Mouse (Mus musculus) cerebellum, adult 2 months (tissue): ENCODE measurements around the gene 4933415A04Rik. TPM values are rescaled to one million over a fixed set of nuclear protein-coding genes. Genes with fewer than 3 reads are reported as not detected.
A peak's percentile ranks its signal among the peaks of the same experiment; 100 is the strongest.

Source experiments
- DNase-seq, 2 experiments: peaks; one replicate each; pipeline ENCODE4 v3.0.0; 2021
- H3K27ac ChIP-seq: fragments of 200-500 bp; 2 replicates; pipeline ENCODE4 v1.5.1; 2012; ENCODE audit warnings: low read length, control low read depth, inconsistent platforms; ENCODE audit not compliant: insufficient read depth
- H3K27me3 ChIP-seq: fragments of 200-500 bp; 2 replicates; pipeline ENCODE4 v1.6.1; 2012; ENCODE audit warnings: inconsistent platforms, mild to moderate bottlenecking, low read length, moderate library complexity; ENCODE audit not compliant: control insufficient read depth, insufficient read depth
- H3K4me1 ChIP-seq: fragments of 200-500 bp; 2 replicates; pipeline ENCODE4 v1.6.1; 2011; ENCODE audit warnings: low read length; ENCODE audit not compliant: control insufficient read depth, insufficient read depth
- H3K4me3 ChIP-seq: fragments of 200-500 bp; replicated peaks from 2 replicates; pipeline ENCODE3; 2011; ENCODE audit warnings: mild to moderate bottlenecking, low read depth, low read length, control low read depth; ENCODE audit not compliant: insufficient read depth
- CTCF ChIP-seq: fragments of 200-500 bp; IDR thresholded peaks from 2 replicates; pipeline ENCODE4 v1.5.1; 2011; ENCODE audit warnings: low read depth, mild to moderate bottlenecking, control low read depth, low read length, moderate library complexity, borderline replicate concordance; ENCODE audit not compliant: insufficient read depth
- POLR2A ChIP-seq: fragments of 200-500 bp; IDR thresholded peaks from 2 replicates; pipeline ENCODE4 v1.6.1; 2011; ENCODE audit warnings: low read length, control low read depth, borderline replicate concordance; ENCODE audit not compliant: insufficient read depth
- WGBS: fragments of 180-500 bp; shearing (Covaris S2); methylation state at CpG from one replicate; pipeline ENCODE4 v1.1.7; 2018; 5-methylcytosine and 5-hydroxymethylcytosine counted together
- polyA plus RNA-seq: library from polyadenylated mRNA; depleted of rRNA; stranded (reverse); fragments of >200 nt; gene quantifications from 2 replicates; pipeline ENCODE4 v1.2.3, GENCODE M21; 2012

Gene 4933415A04Rik
- polyA plus RNA-seq, 1 experiment, result 1.5 TPM

GRCm38 (mm10) chr11:43577713-43578478 is 8.9 kb upstream of the 4933415A04Rik start:
- Histone ChIP-seq H3K27me3 (no peaks in the 10 kb centered on the region), H3K4me1 (peaks cover 5% of the 10 kb centered on the region), H3K27ac (no peak overlapping the region), H3K4me3 (no peak overlapping the region)
- no peak for TF ChIP-seq POLR2A
- no peak for DNase-seq
- 71% methylated on average over 11 of the region's 11 CpGs for WGBS

- WGBS, result 59% methylated on average over 22 of the region's 22 CpGs
- Histone ChIP-seq H3K4me3 (no peak overlapping the region), H3K27ac (no peak overlapping the region), H3K4me1 (0 out of 2 replicates have a peak, but pooled peaks cover 6% of the 10 kb centered on the region), H3K27me3 (no peaks in the 10 kb centered on the region)
- TF ChIP-seq POLR2A (no peak), CTCF (no peak)
- DNase-seq, result peak in 1 of 2 experiments; percentile 25
Observed at GRCm38 (mm10) chr11:43585211-43586005, 1.4 kb upstream of the 4933415A04Rik start.

GRCm38 (mm10) chr11:43589530-43590072 is 2.8 kb downstream of the 4933415A04Rik start:
- no peak for TF ChIP-seq CTCF
- TF ChIP-seq POLR2A, result no peak
- H3K27ac ChIP-seq, result no peak overlapping the region
- H3K4me3 ChIP-seq, result no peak overlapping the region
- H3K27me3 ChIP-seq, result no peaks in the 10 kb centered on the region
- DNase-seq, result no peak
- 0 out of 2 replicates have a peak, but pooled peaks cover 6% of the 10 kb centered on the region for H3K4me1 ChIP-seq
- WGBS, result 76% methylated on average over 6 of the region's 6 CpGs

GRCm38 (mm10) chr11:43601440-43601839 is 14.6 kb downstream of the 4933415A04Rik start, which contains the start of gene Fabp6:
TSS of gene Fabp6 (minus strand) at chr11:43601540.
- no peaks in the 10 kb centered on the region for H3K27me3 ChIP-seq
- H3K27ac ChIP-seq, result no peak within 1 kb of the TSS
- no peak for DNase-seq
- no peak within 1 kb of the TSS for H3K4me3 ChIP-seq
- no peak for TF ChIP-seq CTCF
- TF ChIP-seq POLR2A, result no peak
- 88% methylated on average over 5 of the region's 5 CpGs for WGBS
- H3K4me1 ChIP-seq, result no peaks in the 10 kb centered on the region

- Histone ChIP-seq H3K27me3 (no peaks in the 10 kb centered on the region), H3K4me3 (no peak overlapping the region), H3K27ac (no peak overlapping the region), H3K4me1 (no peaks in the 10 kb centered on the region)
- 92% methylated on average over 2 of the region's 2 CpGs for WGBS
- TF ChIP-seq CTCF (no peak), POLR2A (no peak)
- DNase-seq, result no peak
Observed at GRCm38 (mm10) chr11:43604207-43604606, 17.4 kb downstream of the 4933415A04Rik start.

GRCm38 (mm10) chr11:43604891-43605290 is 18.1 kb downstream of the 4933415A04Rik start:
- TF ChIP-seq POLR2A (no peak), CTCF (no peak)
- Histone ChIP-seq H3K27me3 (no peaks in the 10 kb centered on the region), H3K27ac (no peak overlapping the region), H3K4me3 (no peak overlapping the region), H3K4me1 (no peaks in the 10 kb centered on the region)
- 91% methylated on average over 6 of the region's 6 CpGs for WGBS
- DNase-seq, result no peak

- Histone ChIP-seq H3K27me3 (no peaks in the 10 kb centered on the region), H3K27ac (no peak overlapping the region), H3K4me3 (no peak overlapping the region), H3K4me1 (no peaks in the 10 kb centered on the region)
- TF ChIP-seq CTCF, result no peak
- no peak for TF ChIP-seq POLR2A
- 84% methylated on average over 6 of the region's 6 CpGs for WGBS
- no peak for DNase-seq
Observed at GRCm38 (mm10) chr11:43605859-43606258, 19.0 kb downstream of the 4933415A04Rik start.
